Mouse (Mus musculus) bone marrow, adult 2 months (tissue): ENCODE results near the gene Chst13.

ENCODE experiments used
- CTCF ChIP-seq: fragments of 200-500 bp; IDR thresholded peaks from 2 replicates; pipeline ENCODE4 v1.5.1; 2011; ENCODE audit warnings: low read length, control low read depth; ENCODE audit not compliant: control insufficient read depth, insufficient read depth
- POLR2A ChIP-seq: fragments of 200-500 bp; IDR thresholded peaks from 2 replicates; pipeline ENCODE4 v1.6.1; 2011; ENCODE audit warnings: low read depth, mild to moderate bottlenecking, control low read depth, low read length, borderline replicate concordance; ENCODE audit not compliant: control insufficient read depth

GRCm38 (mm10) chr6:90319475-90320191, 5.4 kb downstream of the Chst13 start:
- no peak for TF ChIP-seq CTCF
- TF ChIP-seq POLR2A: no peak
